Mouse (Mus musculus) heart, embryonic 11.5 days (tissue): Measurements from ENCODE around the gene Gm17334. TPM values are rescaled to one million over a fixed set of nuclear protein-coding genes. Genes with fewer than 3 reads are reported as not detected.

Source experiments
- ATAC-seq: fragments of 200-750 bp; cut with Nextera tagmentation; replicated peaks from 2 replicates; pipeline ENCODE4 v1.8.0; 2017; ENCODE audit warnings: moderate library complexity; ENCODE audit not compliant: insufficient number of reproducible peaks, low FRiP score, low TSS enrichment
- H3K27ac ChIP-seq: fragments of 300-500 bp; sonication (generic); 2 replicates; pipeline ENCODE4 v1.5.1; 2014; ENCODE audit warnings: mild to moderate bottlenecking, low read depth, low read length
- H3K27me3 ChIP-seq: fragments of 300-500 bp; sonication (generic); 2 replicates; pipeline ENCODE4 v1.6.1; 2014; ENCODE audit warnings: mild to moderate bottlenecking, low read length, mixed read lengths; ENCODE audit not compliant: control insufficient read depth, insufficient read depth
- H3K36me3 ChIP-seq: fragments of 300-500 bp; sonication (generic); 2 replicates; pipeline ENCODE4 v1.6.1; 2014; ENCODE audit warnings: mild to moderate bottlenecking, low read length, moderate library complexity, mixed read lengths; ENCODE audit not compliant: control insufficient read depth, insufficient read depth
- H3K4me1 ChIP-seq: fragments of 300-500 bp; sonication (generic); 2 replicates; pipeline ENCODE4 v1.6.1; 2014; ENCODE audit warnings: low read length; ENCODE audit not compliant: control insufficient read depth, insufficient read depth
- H3K4me2 ChIP-seq: fragments of 300-500 bp; sonication (generic); 2 replicates; pipeline ENCODE4 v1.6.1; 2014; ENCODE audit warnings: mild to moderate bottlenecking, moderate library complexity
- H3K4me3 ChIP-seq: fragments of 300-500 bp; sonication (generic); 2 replicates; pipeline ENCODE4 v1.5.1; 2014; ENCODE audit warnings: low read depth, low read length
- H3K9ac ChIP-seq: fragments of 300-500 bp; sonication (generic); 2 replicates; pipeline ENCODE4 v1.6.1; 2014; ENCODE audit warnings: mild to moderate bottlenecking, low read depth, low read length, moderate library complexity
- H3K9me3 ChIP-seq: fragments of 300-500 bp; sonication (generic); replicated peaks from 2 replicates; pipeline ENCODE4 v1.6.1; 2016; ENCODE audit warnings: low read length; ENCODE audit not compliant: control insufficient read depth
- WGBS: fragments of 180-500 bp; shearing (Covaris S2); extraction: QIAGEN DNeasy Blood & Tissue Kit; methylation state at CpG from one replicate; pipeline ENCODE4 v1.1.7; 2014; ENCODE audit not compliant: insufficient replicate concordance; 5-methylcytosine and 5-hydroxymethylcytosine counted together
- polyA plus RNA-seq: library from polyadenylated mRNA; unstranded; fragments of >200 nt; fragmentation: Nextera tagmentation; extraction: Ambion mirVana; gene quantifications from 2 replicates; pipeline ENCODE4 v1.2.1, GENCODE M21; 2014

Gm17334 gene
- polyA plus RNA-seq: 0.24 TPM in 1 of 2 replicates, not detected in the other

DNA sequence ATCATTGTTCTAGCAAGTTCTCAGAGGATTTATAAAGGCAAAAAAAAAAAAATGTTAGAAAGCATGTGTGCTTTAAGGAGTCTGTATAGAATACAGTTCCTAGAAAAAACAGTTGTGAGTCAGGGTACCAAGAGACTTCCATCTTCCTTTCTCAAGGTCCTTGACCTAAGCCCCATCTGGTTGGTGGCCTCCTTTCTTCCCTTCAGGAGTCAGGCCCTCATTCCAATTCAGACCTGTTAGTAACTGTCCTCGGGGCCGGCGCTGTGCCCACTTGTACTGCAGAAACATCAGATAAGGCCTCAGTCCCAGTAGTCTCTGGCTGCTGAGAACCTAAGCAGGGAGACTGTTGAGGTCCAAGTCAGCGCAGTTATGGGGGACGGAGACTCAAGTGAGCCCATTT, at the start of gene Gm17334:
Gm17334 (minus strand) TSS at position 101 of the 400 bp plus-strand sequence.
- WGBS: 79% methylated on average over 5 of the region's 5 CpGs
- H3K36me3 ChIP-seq: peaks cover 13% of the 10 kb centered on the region
- no peak within 1 kb of the TSS for H3K4me3 ChIP-seq
- no peaks in the 10 kb centered on the region for H3K9me3 ChIP-seq
- H3K9ac ChIP-seq: no peak within 1 kb of the TSS
- no peak for ATAC-seq
- H3K27me3 ChIP-seq: no peaks in the 10 kb centered on the region
- H3K27ac ChIP-seq: no peak within 1 kb of the TSS
- H3K4me2 ChIP-seq: no peak within 1 kb of the TSS
- H3K4me1 ChIP-seq: no peaks in the 10 kb centered on the region; the same call in 1 of the 2 replicates

DNA sequence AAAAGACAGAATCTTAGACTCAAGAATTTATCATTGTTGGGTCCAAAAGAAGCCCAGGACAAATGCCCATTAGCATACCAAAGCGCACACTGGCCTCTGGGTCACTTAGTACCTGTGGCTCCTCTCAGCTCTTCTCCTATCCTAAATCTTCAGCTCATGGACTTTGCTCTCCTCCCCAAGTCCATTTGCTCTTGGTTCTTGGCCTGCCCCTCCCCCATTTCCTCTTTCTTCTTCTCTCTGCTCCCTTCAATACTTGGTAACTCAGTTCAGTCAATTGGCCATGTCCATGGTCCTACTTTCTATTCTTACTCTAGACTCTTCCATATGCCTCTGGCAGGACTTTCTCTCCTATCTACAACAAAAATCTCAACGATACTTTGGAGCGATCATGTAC, 49.0 kb upstream of the Gm17334 start:
- no peak for ATAC-seq
- H3K4me1 ChIP-seq: no peaks in the 10 kb centered on the region
- H3K4me3 ChIP-seq: no peak overlapping the region
- H3K9me3 ChIP-seq: no peaks in the 10 kb centered on the region
- H3K27me3 ChIP-seq: no peaks in the 10 kb centered on the region
- no peak overlapping the region for H3K4me2 ChIP-seq
- 88% methylated on average over 3 of the region's 3 CpGs for WGBS
- no peak overlapping the region for H3K27ac ChIP-seq
- H3K9ac ChIP-seq: no peak overlapping the region
- no peaks in the 10 kb centered on the region for H3K36me3 ChIP-seq

DNA sequence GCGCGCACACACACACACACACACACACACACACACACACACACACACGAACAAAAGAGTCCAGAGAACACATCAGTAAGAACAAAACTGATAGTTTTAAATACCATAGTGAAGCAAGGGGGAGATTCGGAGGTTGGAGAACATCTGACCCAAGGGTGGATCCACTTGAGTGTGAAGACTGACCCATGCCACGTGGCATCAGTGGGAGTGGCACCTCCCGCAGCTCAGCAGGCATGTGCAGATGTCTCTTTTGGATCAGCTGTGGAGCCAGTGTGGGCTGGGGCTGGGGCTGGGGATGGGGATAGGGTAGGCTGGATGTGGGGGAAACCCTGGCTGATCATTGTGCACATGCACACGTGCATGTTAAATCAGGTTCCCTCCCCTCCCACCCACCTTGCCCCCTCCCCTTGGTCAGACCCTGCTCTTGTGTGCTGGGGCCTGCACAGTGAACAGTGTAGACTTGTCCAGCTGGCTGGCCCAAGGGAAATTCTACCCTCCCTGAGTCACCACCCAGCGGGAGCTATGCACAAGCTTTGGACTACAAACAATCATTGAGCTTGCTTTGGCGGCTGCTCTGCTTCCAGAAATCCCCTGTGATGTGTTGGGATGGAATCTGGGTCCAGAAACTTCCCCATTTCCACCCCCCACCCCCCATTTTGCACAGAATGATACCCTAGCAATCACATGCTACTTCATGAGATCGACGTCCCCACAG, 48.4 kb upstream of the Gm17334 start:
- Histone ChIP-seq H3K36me3 (no peaks in the 10 kb centered on the region), H3K9ac (no peak overlapping the region), H3K4me1 (no peaks in the 10 kb centered on the region), H3K4me2 (no peak overlapping the region), H3K27ac (no peak overlapping the region), H3K27me3 (no peaks in the 10 kb centered on the region), H3K4me3 (no peak overlapping the region), H3K9me3 (no peaks in the 10 kb centered on the region)
- 84% methylated on average over 11 of the region's 11 CpGs for WGBS
- ATAC-seq: no peak

DNA sequence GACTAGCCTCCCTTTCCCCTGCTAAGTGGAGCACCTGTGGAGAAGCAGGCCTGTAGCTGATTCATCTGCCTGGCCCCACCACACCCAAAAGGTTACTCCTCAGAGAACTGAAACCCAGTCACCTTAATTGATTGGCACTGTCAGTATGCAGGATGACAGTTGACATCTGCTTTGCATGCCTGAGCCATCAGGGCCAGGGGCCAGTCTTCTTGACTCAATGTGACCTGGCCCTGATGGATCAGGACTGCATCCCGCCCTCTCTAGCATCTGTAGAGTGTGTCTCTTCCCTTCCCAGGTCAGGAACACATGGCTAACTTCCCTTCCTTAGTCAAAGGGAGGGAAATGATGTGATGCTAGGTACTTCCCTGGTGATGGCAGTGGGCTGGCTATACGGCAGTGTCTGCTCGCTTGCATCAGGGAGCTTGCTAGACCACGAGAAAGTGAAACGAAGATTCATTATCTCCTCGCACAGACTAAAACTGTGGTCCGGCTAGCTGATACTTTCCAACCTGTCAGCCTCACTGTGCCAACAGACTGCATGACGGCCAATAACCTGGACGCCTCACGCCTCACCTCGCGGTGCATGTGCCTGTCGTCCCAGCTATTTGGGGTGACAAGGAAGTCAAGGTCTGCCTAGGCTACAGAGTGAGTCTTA, 47.7 kb upstream of the Gm17334 start:
- Histone ChIP-seq H3K27ac (no peak overlapping the region), H3K9ac (no peak overlapping the region), H3K4me1 (no peaks in the 10 kb centered on the region), H3K27me3 (no peaks in the 10 kb centered on the region), H3K4me3 (no peak overlapping the region), H3K4me2 (no peak overlapping the region), H3K36me3 (no peaks in the 10 kb centered on the region), H3K9me3 (no peaks in the 10 kb centered on the region)
- no peak for ATAC-seq
- WGBS: 75% methylated on average over 13 of the region's 13 CpGs

DNA sequence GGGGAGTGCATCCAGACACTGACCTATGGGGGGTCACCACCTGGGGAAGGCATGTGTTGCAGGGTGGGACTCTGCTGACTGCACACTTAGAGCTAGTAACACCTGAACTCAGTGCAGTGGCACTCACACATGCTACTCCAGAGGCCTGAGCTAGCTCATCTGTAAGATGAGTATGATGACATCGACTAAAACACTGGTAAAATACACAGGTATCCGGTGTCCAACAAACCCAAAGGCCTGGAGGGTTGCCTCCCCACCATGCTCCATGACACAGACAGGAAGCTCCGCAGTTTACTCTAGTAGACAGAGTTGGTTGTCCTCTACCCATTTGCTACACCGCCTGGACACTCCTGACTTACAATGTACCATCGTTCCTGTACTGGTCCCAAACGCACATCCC, 46.5 kb upstream of the Gm17334 start:
- 87% methylated on average over 6 of the region's 6 CpGs for WGBS
- Histone ChIP-seq H3K27ac (no peak overlapping the region), H3K27me3 (no peaks in the 10 kb centered on the region), H3K36me3 (no peaks in the 10 kb centered on the region), H3K4me3 (no peak overlapping the region), H3K4me2 (no peak overlapping the region), H3K9me3 (no peaks in the 10 kb centered on the region), H3K9ac (no peak overlapping the region), H3K4me1 (no peaks in the 10 kb centered on the region)
- no peak for ATAC-seq

DNA sequence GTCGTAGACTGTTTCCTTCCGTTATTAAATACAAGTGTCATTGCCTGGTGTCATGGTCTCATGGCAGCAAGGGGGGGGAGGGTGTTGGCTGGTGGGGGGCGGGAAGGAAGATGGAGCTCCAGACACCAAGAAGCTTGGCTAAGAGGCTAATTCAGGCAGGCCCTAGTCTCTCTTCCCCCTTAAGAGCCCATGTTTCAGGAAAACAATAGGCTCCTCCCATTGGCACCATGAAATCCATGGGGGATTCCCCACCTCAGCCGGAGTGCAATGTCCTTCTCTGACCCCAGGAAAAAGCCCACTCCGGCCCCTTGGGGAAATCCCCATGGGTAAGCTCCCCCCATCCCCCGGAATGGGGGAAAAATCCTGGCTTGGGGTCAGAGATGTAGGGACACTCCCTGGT, 45.8 kb upstream of the Gm17334 start:
- Histone ChIP-seq H3K27me3 (no peaks in the 10 kb centered on the region), H3K4me2 (no peak overlapping the region), H3K9me3 (no peaks in the 10 kb centered on the region), H3K36me3 (no peaks in the 10 kb centered on the region), H3K9ac (no peak overlapping the region), H3K27ac (no peak overlapping the region), H3K4me3 (no peak overlapping the region), H3K4me1 (no peaks in the 10 kb centered on the region)
- ATAC-seq: no peak
- 57% methylated on average over 6 of the region's 6 CpGs for WGBS

DNA sequence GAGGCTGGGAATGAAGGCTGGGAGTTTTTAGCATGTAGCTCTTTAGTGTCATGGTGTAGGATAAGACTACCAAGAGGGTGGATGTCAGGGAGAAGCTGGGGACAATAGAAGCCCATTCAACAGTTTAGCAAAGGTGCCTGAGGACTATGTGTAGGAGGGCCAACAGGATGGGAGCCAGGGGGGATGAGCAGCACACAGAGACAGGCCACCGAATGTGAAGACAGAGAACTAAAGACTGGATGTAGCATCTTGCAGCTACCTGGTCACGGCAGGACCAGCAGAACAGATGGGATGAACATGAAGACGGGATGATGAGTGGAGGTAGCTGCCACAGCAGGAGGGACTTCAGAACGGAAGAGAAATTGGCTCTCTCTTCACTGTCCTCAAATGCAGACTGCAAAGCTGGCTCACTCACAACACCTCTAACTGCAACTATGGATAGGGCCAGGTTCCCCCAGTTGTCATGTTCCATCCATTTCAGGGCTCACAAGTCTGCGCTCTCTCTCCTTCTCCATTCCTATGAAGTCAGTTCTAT, 43.9 kb upstream of the Gm17334 start:
- Histone ChIP-seq H3K4me2 (no peak overlapping the region), H3K27ac (no peak overlapping the region), H3K27me3 (no peaks in the 10 kb centered on the region), H3K9me3 (no peaks in the 10 kb centered on the region), H3K4me3 (no peak overlapping the region), H3K9ac (no peak overlapping the region), H3K36me3 (no peaks in the 10 kb centered on the region), H3K4me1 (no peaks in the 10 kb centered on the region)
- 88% methylated on average over 5 of the region's 5 CpGs for WGBS
- ATAC-seq: no peak

DNA sequence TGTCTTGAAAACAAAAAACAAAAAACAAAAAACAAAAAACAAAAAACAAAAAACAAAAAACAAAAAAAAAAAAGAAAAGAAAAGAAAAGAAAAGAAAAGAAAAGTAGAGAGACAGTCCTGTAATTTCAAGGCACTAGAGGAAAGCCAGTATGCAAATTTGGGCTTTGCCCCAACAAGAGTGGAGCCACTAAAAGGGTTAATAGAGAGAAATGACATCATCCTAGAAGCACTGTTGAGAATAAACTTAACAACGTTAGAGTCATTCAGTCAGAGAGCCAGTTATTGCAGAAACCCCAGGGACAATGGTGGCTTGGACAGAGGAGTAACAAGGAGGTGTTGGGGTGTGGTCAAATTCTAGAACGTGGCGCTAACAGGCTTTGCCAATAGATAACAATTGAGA, 41.8 kb upstream of the Gm17334 start:
- 56% methylated on average over 3 of the region's 3 CpGs for WGBS
- H3K27ac ChIP-seq: no peak overlapping the region
- H3K9me3 ChIP-seq: no peaks in the 10 kb centered on the region
- H3K9ac ChIP-seq: no peak overlapping the region
- no peak overlapping the region for H3K4me3 ChIP-seq
- no peak overlapping the region for H3K4me2 ChIP-seq
- no peaks in the 10 kb centered on the region for H3K27me3 ChIP-seq
- H3K36me3 ChIP-seq: no peaks in the 10 kb centered on the region
- no peak for ATAC-seq
- H3K4me1 ChIP-seq: no peaks in the 10 kb centered on the region
